Mouse (Mus musculus): ENCODE measurements at regions not wholly inside any gene's neighbourhood (a gene's known extent, or its start where the extent isn't known, plus 50 kb on each side); places are given as distances from the start of the nearest gene placed in this dataset.
"Not testable (repeated sequence)": the region's sequence is repeated elsewhere in the genome, so short reads cannot be mapped to it uniquely, and the experiment has no call there.

GRCm38 (mm10) chr12:104617111-104617725, 134.5 kb downstream of the Dicer1 start:
- peak overlapping the region; percentile 27 for H3K4me2 ChIP-seq (ENCODE audit: low read depth, low read length)
- no peaks in the 10 kb centered on the region for H3K27me3 ChIP-seq (ENCODE audit: control insufficient read depth, insufficient read depth, low read length)
- peak overlapping the region; percentile 8; the same call in 1 of the 2 replicates for H3K4me3 ChIP-seq (ENCODE audit: low read depth, low read length)
- H3K4me1 ChIP-seq (ENCODE audit: control insufficient read depth, insufficient read depth, low read length): no peaks in the 10 kb centered on the region
- no peak overlapping the region for H3K27ac ChIP-seq (replicated peaks; ENCODE audit: low read depth, low read length)
- H3K9ac ChIP-seq (replicated peaks; ENCODE audit: low read length): no peak overlapping the region
- no peaks in the 10 kb centered on the region for H3K9me3 ChIP-seq (replicated peaks; ENCODE audit: control insufficient read depth, low read length)
- WGBS: 10% methylated on average over 17 of the region's 17 CpGs
- DNase-seq (ENCODE audit: low spot score) (peak; percentile 87), ATAC-seq (replicated peaks; ENCODE audit: insufficient number of reproducible peaks, low FRiP score, low TSS enrichment, low read depth) (peak; percentile 70)
- no peaks in the 10 kb centered on the region for H3K36me3 ChIP-seq (replicated peaks; ENCODE audit: control insufficient read depth, insufficient read depth, low read depth, low read length)

DNA sequence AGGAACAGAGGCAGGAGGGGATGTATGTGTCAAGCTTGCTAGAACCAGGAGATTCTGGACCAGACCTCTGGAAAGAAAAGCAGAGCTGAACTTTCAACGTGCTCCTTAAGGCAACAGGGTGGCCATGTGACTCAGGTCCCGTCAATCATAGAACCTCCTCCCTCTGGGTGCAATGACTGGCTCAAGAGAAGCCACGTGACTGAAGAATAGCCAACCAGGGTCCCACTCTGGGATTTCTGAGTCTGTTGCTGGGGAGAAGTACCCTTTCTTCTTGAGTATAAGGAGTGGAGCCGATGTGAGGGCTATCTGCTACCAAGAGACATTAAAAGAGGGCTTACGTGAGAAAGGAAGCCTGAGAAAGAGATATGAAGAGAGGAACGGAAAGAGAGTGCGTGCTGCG, 137.5 kb downstream of the Dicer1 start:
- Histone ChIP-seq H3K36me3 (replicated peaks; ENCODE audit: control insufficient read depth, insufficient read depth, low read depth, low read length) (no peaks in the 10 kb centered on the region), H3K27me3 (ENCODE audit: control insufficient read depth, insufficient read depth, low read length) (no peaks in the 10 kb centered on the region), H3K4me1 (ENCODE audit: control insufficient read depth, insufficient read depth, low read length) (no peaks in the 10 kb centered on the region), H3K4me3 (ENCODE audit: low read depth, low read length) (no peak overlapping the region), H3K4me2 (ENCODE audit: low read depth, low read length) (no peak overlapping the region), H3K9me3 (replicated peaks; ENCODE audit: control insufficient read depth, low read length) (no peaks in the 10 kb centered on the region), H3K27ac (replicated peaks; ENCODE audit: low read depth, low read length) (no peak overlapping the region), H3K9ac (replicated peaks; ENCODE audit: low read length) (no peak overlapping the region)
- WGBS: 66% methylated on average over 8 of the region's 8 CpGs
- ATAC-seq (replicated peaks; ENCODE audit: insufficient number of reproducible peaks, low FRiP score, low TSS enrichment, low read depth): no peak
- no peak for DNase-seq (ENCODE audit: low spot score)

DNA sequence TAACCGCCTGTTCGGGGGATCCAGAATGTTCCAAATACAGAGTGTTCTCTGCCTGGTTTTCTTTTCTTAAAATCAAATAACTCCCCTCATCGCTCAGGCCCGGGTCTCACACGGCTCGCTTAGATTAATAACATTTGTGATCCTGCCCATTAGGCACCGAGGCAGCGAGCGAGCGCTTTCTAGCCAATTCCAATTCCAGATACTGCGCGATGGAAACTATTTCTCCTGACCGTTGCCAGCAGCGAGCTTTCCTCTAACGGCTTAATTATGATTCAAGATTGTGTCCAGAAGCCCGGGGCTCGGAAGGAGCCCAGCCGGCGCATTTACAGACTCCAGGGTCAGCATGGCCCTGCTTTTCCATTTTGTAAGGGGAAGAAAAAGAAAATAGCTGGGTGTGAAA, 136.6 kb upstream of the Gsc start:
- Histone ChIP-seq H3K36me3 (replicated peaks; ENCODE audit: control insufficient read depth, insufficient read depth, low read depth, low read length) (no peaks in the 10 kb centered on the region), H3K9ac (replicated peaks; ENCODE audit: low read length) (no peak overlapping the region), H3K4me2 (ENCODE audit: low read depth, low read length) (no peak overlapping the region), H3K27me3 (ENCODE audit: control insufficient read depth, insufficient read depth, low read length) (no peaks in the 10 kb centered on the region), H3K9me3 (replicated peaks; ENCODE audit: control insufficient read depth, low read length) (no peaks in the 10 kb centered on the region), H3K4me3 (ENCODE audit: low read depth, low read length) (no peak overlapping the region), H3K27ac (replicated peaks; ENCODE audit: low read depth, low read length) (no peak overlapping the region), H3K4me1 (ENCODE audit: control insufficient read depth, insufficient read depth, low read length) (no peaks in the 10 kb centered on the region)
- 53% methylated on average over 19 of the region's 19 CpGs for WGBS
- ATAC-seq (replicated peaks; ENCODE audit: insufficient number of reproducible peaks, low FRiP score, low TSS enrichment, low read depth): no peak
- peak; percentile 47 for DNase-seq (ENCODE audit: low spot score)

GRCm38 (mm10) chr12:104608956-104609355, 135.8 kb upstream of the Gsc start:
- ATAC-seq (replicated peaks; ENCODE audit: insufficient number of reproducible peaks, low FRiP score, low TSS enrichment, low read depth); H3K36me3 ChIP-seq (replicated peaks; ENCODE audit: control insufficient read depth, insufficient read depth, low read depth, low read length); H3K4me2 ChIP-seq (ENCODE audit: low read depth, low read length); H3K4me3 ChIP-seq (ENCODE audit: low read depth, low read length); DNase-seq (ENCODE audit: low spot score); H3K27ac ChIP-seq (replicated peaks; ENCODE audit: low read depth, low read length); H3K27me3 ChIP-seq (ENCODE audit: control insufficient read depth, insufficient read depth, low read length); H3K9ac ChIP-seq (replicated peaks; ENCODE audit: low read length); H3K4me1 ChIP-seq (ENCODE audit: control insufficient read depth, insufficient read depth, low read length); H3K9me3 ChIP-seq (replicated peaks; ENCODE audit: control insufficient read depth, low read length): not testable (repeated sequence)
- WGBS: 82% methylated on average over 4 of the region's 4 CpGs

GRCm38 (mm10) chr12:104607410-104607809, 134.3 kb upstream of the Gsc start:
- H3K27me3 ChIP-seq (ENCODE audit: control insufficient read depth, insufficient read depth, low read length): no peaks in the 10 kb centered on the region
- no peak overlapping the region for H3K27ac ChIP-seq (replicated peaks; ENCODE audit: low read depth, low read length)
- no peaks in the 10 kb centered on the region for H3K9me3 ChIP-seq (replicated peaks; ENCODE audit: control insufficient read depth, low read length)
- WGBS: 92% methylated on average over 5 of the region's 5 CpGs
- ATAC-seq (replicated peaks; ENCODE audit: insufficient number of reproducible peaks, low FRiP score, low TSS enrichment, low read depth) (no peak), DNase-seq (ENCODE audit: low spot score) (no peak)
- H3K4me1 ChIP-seq (ENCODE audit: control insufficient read depth, insufficient read depth, low read length): no peaks in the 10 kb centered on the region
- H3K9ac ChIP-seq (replicated peaks; ENCODE audit: low read length): no peak overlapping the region
- H3K4me2 ChIP-seq (ENCODE audit: low read depth, low read length): no peak overlapping the region
- H3K4me3 ChIP-seq (ENCODE audit: low read depth, low read length): no peak overlapping the region
- H3K36me3 ChIP-seq (replicated peaks; ENCODE audit: control insufficient read depth, insufficient read depth, low read depth, low read length): no peaks in the 10 kb centered on the region

- Histone ChIP-seq H3K4me1 (ENCODE audit: control insufficient read depth, insufficient read depth, low read length) (no peaks in the 10 kb centered on the region), H3K9ac (replicated peaks; ENCODE audit: low read length) (no peak overlapping the region), H3K27ac (replicated peaks; ENCODE audit: low read depth, low read length) (no peak overlapping the region), H3K4me3 (ENCODE audit: low read depth, low read length) (no peak overlapping the region), H3K36me3 (replicated peaks; ENCODE audit: control insufficient read depth, insufficient read depth, low read depth, low read length) (no peaks in the 10 kb centered on the region), H3K27me3 (ENCODE audit: control insufficient read depth, insufficient read depth, low read length) (no peaks in the 10 kb centered on the region), H3K4me2 (ENCODE audit: low read depth, low read length) (no peak overlapping the region), H3K9me3 (replicated peaks; ENCODE audit: control insufficient read depth, low read length) (no peaks in the 10 kb centered on the region)
- no peak for DNase-seq (ENCODE audit: low spot score)
- ATAC-seq (replicated peaks; ENCODE audit: insufficient number of reproducible peaks, low FRiP score, low TSS enrichment, low read depth): no peak
- 64% methylated on average over 24 of the region's 24 CpGs for WGBS
Measured at GRCm38 (mm10) chr12:104605535-104606399, 132.6 kb upstream of the Gsc start.

- no peaks in the 10 kb centered on the region for H3K4me1 ChIP-seq (ENCODE audit: control insufficient read depth, insufficient read depth, low read length)
- no peaks in the 10 kb centered on the region for H3K36me3 ChIP-seq (replicated peaks; ENCODE audit: control insufficient read depth, insufficient read depth, low read depth, low read length)
- no peaks in the 10 kb centered on the region for H3K9me3 ChIP-seq (replicated peaks; ENCODE audit: control insufficient read depth, low read length)
- ATAC-seq (replicated peaks; ENCODE audit: insufficient number of reproducible peaks, low FRiP score, low TSS enrichment, low read depth) (no peak), DNase-seq (ENCODE audit: low spot score) (no peak)
- WGBS: 71% methylated on average over 2 of the region's 2 CpGs
- H3K27ac ChIP-seq (replicated peaks; ENCODE audit: low read depth, low read length): no peak overlapping the region
- no peak overlapping the region for H3K4me2 ChIP-seq (ENCODE audit: low read depth, low read length)
- no peak overlapping the region for H3K9ac ChIP-seq (replicated peaks; ENCODE audit: low read length)
- no peak overlapping the region for H3K4me3 ChIP-seq (ENCODE audit: low read depth, low read length)
- no peaks in the 10 kb centered on the region for H3K27me3 ChIP-seq (ENCODE audit: control insufficient read depth, insufficient read depth, low read length)
Measured at GRCm38 (mm10) chr12:104598056-104598455, 124.9 kb upstream of the Gsc start.

GRCm38 (mm10) chr12:104593526-104594155, 120.5 kb upstream of the Gsc start:
- Histone ChIP-seq H3K9ac (replicated peaks; ENCODE audit: low read length) (peak overlapping the region; percentile 3; the same call in 1 of the 2 replicates), H3K36me3 (replicated peaks; ENCODE audit: control insufficient read depth, insufficient read depth, low read depth, low read length) (no peaks in the 10 kb centered on the region), H3K9me3 (replicated peaks; ENCODE audit: control insufficient read depth, low read length) (no peaks in the 10 kb centered on the region), H3K4me3 (ENCODE audit: low read depth, low read length) (no peak overlapping the region), H3K4me1 (ENCODE audit: control insufficient read depth, insufficient read depth, low read length) (no peaks in the 10 kb centered on the region; the same call in 1 of the 2 replicates), H3K27ac (replicated peaks; ENCODE audit: low read depth, low read length) (peak overlapping the region; percentile 36; the same call in 1 of the 2 replicates), H3K4me2 (ENCODE audit: low read depth, low read length) (no peak overlapping the region), H3K27me3 (ENCODE audit: control insufficient read depth, insufficient read depth, low read length) (no peaks in the 10 kb centered on the region)
- WGBS: 22% methylated on average over 19 of the region's 19 CpGs
- ATAC-seq (replicated peaks; ENCODE audit: insufficient number of reproducible peaks, low FRiP score, low TSS enrichment, low read depth) (peak; percentile 83), DNase-seq (ENCODE audit: low spot score) (peak; percentile 88)

Measured in embryonic facial prominence, embryonic 11.5 days (tissue).